Mouse (Mus musculus) midbrain, embryonic 16.5 days (tissue): ENCODE results near the gene 1700021F05Rik. TPM values are rescaled to one million over a fixed set of nuclear protein-coding genes. Genes with fewer than 3 reads are reported as not detected.

Source experiments
- ATAC-seq: fragments of 200-750 bp; cut with Nextera tagmentation; 2 replicates; pipeline ENCODE4 v1.8.0; 2017; ENCODE audit warnings: moderate TSS enrichment
- H3K27ac ChIP-seq: fragments of 300-500 bp; sonication (generic); 2 replicates; pipeline ENCODE4 v1.5.1; 2014; ENCODE audit warnings: mild to moderate bottlenecking, low read length, mixed read lengths
- H3K27me3 ChIP-seq: fragments of 300-500 bp; sonication (generic); 2 replicates; pipeline ENCODE4 v1.6.1; 2014; ENCODE audit warnings: low read depth, low read length, mixed read lengths; ENCODE audit not compliant: control insufficient read depth, insufficient read depth
- H3K36me3 ChIP-seq: fragments of 300-500 bp; sonication (generic); 2 replicates; pipeline ENCODE4 v1.6.1; 2014; ENCODE audit warnings: mild to moderate bottlenecking, low read length, moderate library complexity, mixed read lengths; ENCODE audit not compliant: control insufficient read depth, insufficient read depth
- H3K4me1 ChIP-seq: fragments of 300-500 bp; sonication (generic); 2 replicates; pipeline ENCODE4 v1.6.1; 2014; ENCODE audit warnings: mild to moderate bottlenecking, low read length, mixed read lengths; ENCODE audit not compliant: control insufficient read depth, insufficient read depth
- H3K4me2 ChIP-seq: fragments of 300-500 bp; sonication (generic); 2 replicates; pipeline ENCODE4 v1.6.1; 2014; ENCODE audit warnings: mild to moderate bottlenecking, low read length, mixed read lengths
- H3K4me3 ChIP-seq: fragments of 300-500 bp; sonication (generic); 2 replicates; pipeline ENCODE4 v1.5.1; 2014; ENCODE audit warnings: low read depth, mild to moderate bottlenecking, low read length, moderate library complexity, mixed read lengths
- H3K9ac ChIP-seq: fragments of 300-500 bp; sonication (generic); 2 replicates; pipeline ENCODE4 v1.6.1; 2014; ENCODE audit warnings: low read depth, low read length, mixed read lengths
- H3K9me3 ChIP-seq: fragments of 300-500 bp; sonication (generic); replicated peaks from 2 replicates; pipeline ENCODE4 v1.6.1; 2014; ENCODE audit warnings: mild to moderate bottlenecking, low read length, mixed read lengths; ENCODE audit not compliant: control insufficient read depth, poor library complexity, severe bottlenecking
- WGBS: fragments of 180-500 bp; shearing (Covaris S2); extraction: QIAGEN DNeasy Blood & Tissue Kit; methylation state at CpG from one replicate; pipeline ENCODE4 v1.1.7; 2014; 5-methylcytosine and 5-hydroxymethylcytosine counted together
- polyA plus RNA-seq: library from polyadenylated mRNA; unstranded; fragments of >200 nt; fragmentation: Nextera tagmentation; extraction: Ambion mirVana; gene quantifications from 2 replicates; pipeline ENCODE4 v1.2.1, GENCODE M21; 2015

Gene 1700021F05Rik
- polyA plus RNA-seq, 1 experiment from 2014 or later, result 64.3 TPM

DNA sequence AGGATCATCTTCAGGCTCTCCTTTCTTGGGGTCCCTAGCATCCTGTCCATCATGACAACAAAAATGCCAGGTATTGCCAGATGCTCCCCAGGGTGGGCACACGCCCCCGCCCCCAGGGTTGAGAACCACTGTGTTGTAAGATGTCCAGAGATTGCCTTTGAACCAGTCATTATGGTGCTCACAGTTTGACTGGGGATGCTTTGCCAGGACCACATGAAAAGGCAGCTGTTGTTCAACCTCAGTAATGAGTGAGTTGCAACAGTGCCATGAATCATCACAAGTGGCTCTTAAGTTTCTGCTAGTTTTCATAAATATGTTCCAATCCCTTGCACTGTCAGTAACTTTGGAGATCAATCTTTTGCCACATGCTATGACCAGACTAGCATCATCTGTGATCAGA lies 20.8 kb downstream of the 1700021F05Rik start:
- ATAC-seq, result no peak
- Histone ChIP-seq H3K9ac (no peak overlapping the region), H3K36me3 (peaks cover 3% of the 10 kb centered on the region; the same call in 1 of the 2 replicates), H3K27ac (no peak overlapping the region), H3K4me3 (no peak overlapping the region), H3K9me3 (no peaks in the 10 kb centered on the region), H3K27me3 (no peaks in the 10 kb centered on the region), H3K4me2 (no peak overlapping the region), H3K4me1 (no peaks in the 10 kb centered on the region)
- 98% methylated on average over 2 of the region's 2 CpGs for WGBS

DNA sequence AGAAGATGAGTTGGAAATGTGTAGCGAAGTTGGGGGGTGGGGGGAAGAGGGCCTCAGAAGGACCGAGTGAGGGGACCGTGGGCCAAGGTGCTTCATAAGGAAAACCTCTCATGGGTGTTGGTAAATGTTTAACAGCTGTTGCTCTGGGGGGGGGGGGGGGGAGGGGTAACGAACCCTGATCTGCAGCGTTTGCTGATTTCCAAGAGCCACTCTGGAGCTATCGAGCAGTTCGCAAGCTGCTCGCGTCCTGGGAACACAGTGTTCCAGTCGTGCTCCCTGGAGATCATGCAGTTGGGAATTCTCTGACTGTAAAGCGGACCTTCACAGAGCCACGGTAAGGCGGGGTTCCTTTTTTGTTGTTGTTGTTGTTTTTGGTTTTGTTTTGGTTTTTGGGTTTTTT lies 22.4 kb downstream of the 1700021F05Rik start:
- Histone ChIP-seq H3K36me3 (peaks cover 3% of the 10 kb centered on the region; the same call in 1 of the 2 replicates), H3K9me3 (no peaks in the 10 kb centered on the region), H3K27ac (no peak overlapping the region), H3K4me2 (no peak overlapping the region), H3K4me1 (no peaks in the 10 kb centered on the region), H3K4me3 (no peak overlapping the region), H3K27me3 (no peaks in the 10 kb centered on the region), H3K9ac (no peak overlapping the region)
- 85% methylated on average over 12 of the region's 13 CpGs for WGBS
- ATAC-seq, result no peak

DNA sequence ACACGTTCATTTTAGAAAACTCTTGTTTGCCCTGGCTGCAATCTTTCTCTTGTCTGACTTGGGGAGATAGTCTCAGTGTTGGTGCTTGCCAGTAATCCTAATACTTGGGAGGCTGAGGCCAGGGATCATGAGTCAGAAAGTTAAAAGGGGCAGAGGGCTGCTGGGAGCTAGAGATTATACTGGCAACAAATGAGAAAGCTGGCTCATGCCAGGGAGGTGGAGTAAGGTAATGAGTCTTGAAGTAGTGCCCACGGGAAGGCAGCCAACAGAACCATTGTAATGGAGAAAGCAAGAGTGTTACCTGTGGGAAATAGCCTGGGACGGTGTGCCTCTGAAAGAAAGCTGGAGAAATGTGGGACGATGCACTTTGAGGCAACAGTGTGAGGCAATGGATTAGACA lies 23.0 kb downstream of the 1700021F05Rik start:
- no peak overlapping the region for H3K9ac ChIP-seq
- no peak overlapping the region for H3K27ac ChIP-seq
- H3K4me1 ChIP-seq, result no peaks in the 10 kb centered on the region
- ATAC-seq, result no peak
- H3K4me2 ChIP-seq, result no peak overlapping the region
- H3K4me3 ChIP-seq, result no peak overlapping the region
- 64% methylated on average over 4 of the region's 4 CpGs for WGBS
- no peaks in the 10 kb centered on the region for H3K27me3 ChIP-seq
- peaks cover 3% of the 10 kb centered on the region; the same call in 1 of the 2 replicates for H3K36me3 ChIP-seq
- H3K9me3 ChIP-seq, result no peaks in the 10 kb centered on the region

DNA sequence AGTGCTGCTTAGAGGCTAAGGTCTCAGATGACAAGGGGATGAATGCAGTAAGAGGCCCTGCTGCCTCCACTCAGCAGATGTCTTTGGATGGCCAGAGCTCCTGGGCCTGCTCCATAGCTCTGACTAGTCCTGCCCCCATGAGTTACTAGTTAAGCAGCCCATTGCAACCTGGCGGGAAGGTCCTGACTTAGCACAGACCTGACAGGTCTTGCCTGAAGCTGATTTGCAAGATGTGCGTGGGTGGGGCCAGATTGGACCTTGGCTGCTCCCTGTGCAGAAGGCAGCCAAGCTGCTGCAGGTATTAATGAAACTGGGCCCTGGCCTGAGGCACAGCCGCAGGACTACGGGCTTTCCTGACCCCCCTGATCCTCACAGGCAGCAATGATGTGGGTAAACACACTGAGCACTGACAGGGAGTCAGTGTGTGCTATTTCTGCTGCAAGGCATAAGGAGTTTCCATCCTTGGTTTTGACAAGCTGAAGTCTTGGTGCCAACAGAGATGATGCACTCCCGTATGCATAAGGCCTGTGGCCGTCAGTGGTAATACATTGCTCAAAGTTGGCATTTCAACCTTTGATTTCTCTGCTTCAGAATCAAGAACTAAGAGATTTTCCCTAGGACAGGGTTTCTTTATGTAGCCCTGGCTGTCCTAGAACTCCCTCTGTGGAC lies 23.7 kb downstream of the 1700021F05Rik start:
- H3K9me3 ChIP-seq, result no peaks in the 10 kb centered on the region
- no peak overlapping the region for H3K4me3 ChIP-seq
- WGBS, result 79% methylated on average over 6 of the region's 6 CpGs
- no peaks in the 10 kb centered on the region for H3K4me1 ChIP-seq
- no peak overlapping the region for H3K27ac ChIP-seq
- H3K27me3 ChIP-seq, result no peaks in the 10 kb centered on the region
- no peak overlapping the region for H3K4me2 ChIP-seq
- no peak; the same call in 1 of the 2 replicates for ATAC-seq
- H3K9ac ChIP-seq, result no peak overlapping the region
- peaks cover 3% of the 10 kb centered on the region; the same call in 1 of the 2 replicates for H3K36me3 ChIP-seq

DNA sequence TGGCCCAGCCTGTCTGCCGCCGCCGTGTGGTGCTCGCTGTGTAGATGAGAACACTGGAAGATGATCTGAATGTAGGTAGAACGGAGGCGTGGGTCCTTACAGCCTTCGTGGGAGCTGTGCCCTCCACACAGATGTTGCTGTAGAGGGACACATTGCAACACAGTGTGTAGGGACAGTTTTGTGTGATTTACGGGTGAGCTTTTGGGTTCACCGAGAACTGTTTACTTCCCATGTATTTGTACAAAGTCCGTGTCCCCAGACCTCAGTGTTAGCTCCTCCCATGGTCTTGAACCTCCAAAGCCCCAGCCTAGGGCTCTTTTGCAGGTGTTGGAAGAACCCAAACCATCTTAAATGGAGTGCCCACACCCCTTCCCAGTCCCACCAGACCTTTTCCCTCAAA lies 27.8 kb downstream of the 1700021F05Rik start:
- no peaks in the 10 kb centered on the region for H3K27me3 ChIP-seq
- WGBS, result 93% methylated on average over 10 of the region's 10 CpGs

DNA sequence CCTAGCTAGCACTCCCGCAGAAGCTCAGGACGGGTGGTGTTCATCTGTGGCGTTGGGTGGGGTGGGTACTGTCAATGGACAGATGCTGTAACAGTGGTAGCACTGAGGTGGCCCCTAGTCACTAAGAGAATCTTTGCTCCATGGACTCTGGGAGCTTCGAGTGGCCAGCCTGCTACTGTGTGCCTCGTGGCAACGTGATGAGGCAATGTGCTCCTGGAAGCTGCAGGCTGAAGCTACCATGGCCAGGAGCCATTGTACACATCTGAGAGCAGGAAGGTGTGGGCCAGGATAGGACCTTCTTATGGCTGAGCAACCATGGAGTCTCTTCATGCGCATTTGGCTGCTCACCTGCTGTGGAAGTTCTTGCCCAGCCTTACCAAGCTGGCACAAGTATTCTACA lies 31.6 kb downstream of the 1700021F05Rik start:
- ATAC-seq, result no peak
- Histone ChIP-seq H3K36me3 (peaks cover 25% of the 10 kb centered on the region), H3K4me1 (no peaks in the 10 kb centered on the region), H3K4me2 (no peak overlapping the region), H3K9me3 (no peaks in the 10 kb centered on the region), H3K27ac (no peak overlapping the region), H3K27me3 (no peaks in the 10 kb centered on the region), H3K4me3 (no peak overlapping the region), H3K9ac (no peak overlapping the region)
- whole genome bisulfite sequencing, result 97% methylated on average over 7 of the region's 7 CpGs

More for the DNA sequence above, 27.8 kb downstream of the 1700021F05Rik start:
- Histone ChIP-seq H3K4me3 (no peak overlapping the region), H3K9me3 (no peaks in the 10 kb centered on the region), H3K4me2 (no peak overlapping the region), H3K27ac (no peak overlapping the region), H3K9ac (no peak overlapping the region), H3K4me1 (no peaks in the 10 kb centered on the region), H3K36me3 (peaks cover 28% of the 10 kb centered on the region)
- no peak for ATAC-seq

DNA sequence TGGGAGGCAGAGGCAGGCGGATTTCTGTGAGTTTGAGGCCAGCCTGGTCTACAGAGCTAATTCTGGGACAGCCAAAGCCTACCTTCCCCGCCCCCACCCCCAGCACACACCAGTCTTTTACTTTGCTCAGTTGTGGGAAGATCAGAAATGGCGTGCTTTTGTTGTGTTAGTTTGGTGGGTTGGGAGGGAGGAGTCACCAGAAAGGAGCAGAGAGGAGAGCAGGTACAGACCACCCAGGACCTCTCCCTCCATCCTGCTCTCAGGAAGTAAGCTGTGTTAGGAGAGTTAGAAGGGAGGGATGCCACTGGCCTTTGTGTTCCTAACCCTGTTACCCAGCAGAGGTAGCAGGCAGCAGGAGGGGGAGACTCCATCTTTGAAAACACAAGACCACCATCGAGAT lies 33.7 kb downstream of the 1700021F05Rik start:
- Histone ChIP-seq H3K27ac (no peak overlapping the region), H3K4me3 (no peak overlapping the region), H3K36me3 (peaks cover 25% of the 10 kb centered on the region), H3K27me3 (no peaks in the 10 kb centered on the region), H3K9ac (no peak overlapping the region), H3K4me1 (no peaks in the 10 kb centered on the region), H3K9me3 (no peaks in the 10 kb centered on the region), H3K4me2 (no peak overlapping the region)
- 71% methylated on average over 4 of the region's 4 CpGs for WGBS
- no peak for ATAC-seq

DNA sequence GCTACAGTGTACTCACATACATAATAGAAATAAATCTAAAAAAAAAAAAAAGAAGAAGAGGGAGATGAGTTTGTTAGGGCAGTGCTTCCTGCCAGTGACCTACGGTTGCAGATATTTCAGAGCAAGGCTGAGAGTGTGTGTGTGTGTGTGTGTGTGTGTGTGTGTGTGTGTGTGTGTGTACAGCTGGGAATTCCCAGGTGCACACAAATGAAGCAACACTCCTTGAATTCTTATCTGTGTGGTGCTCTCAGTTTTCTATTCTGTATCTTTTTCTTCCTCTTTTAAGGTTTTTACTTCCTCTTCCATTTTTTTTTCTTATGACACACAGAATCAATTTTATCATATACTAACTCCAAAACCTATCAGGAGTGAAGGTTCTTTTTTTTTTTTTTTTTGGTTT lies 36.5 kb downstream of the 1700021F05Rik start:
- Histone ChIP-seq H3K27me3 (no peaks in the 10 kb centered on the region), H3K4me1 (no peaks in the 10 kb centered on the region), H3K4me3 (no peak overlapping the region), H3K36me3 (peaks cover 4% of the 10 kb centered on the region), H3K9ac (no peak overlapping the region), H3K27ac (no peak overlapping the region), H3K9me3 (no peaks in the 10 kb centered on the region), H3K4me2 (no peak overlapping the region)
- ATAC-seq, result no peak
- WGBS, result 85% methylated on average over 1 of the region's 1 CpGs

DNA sequence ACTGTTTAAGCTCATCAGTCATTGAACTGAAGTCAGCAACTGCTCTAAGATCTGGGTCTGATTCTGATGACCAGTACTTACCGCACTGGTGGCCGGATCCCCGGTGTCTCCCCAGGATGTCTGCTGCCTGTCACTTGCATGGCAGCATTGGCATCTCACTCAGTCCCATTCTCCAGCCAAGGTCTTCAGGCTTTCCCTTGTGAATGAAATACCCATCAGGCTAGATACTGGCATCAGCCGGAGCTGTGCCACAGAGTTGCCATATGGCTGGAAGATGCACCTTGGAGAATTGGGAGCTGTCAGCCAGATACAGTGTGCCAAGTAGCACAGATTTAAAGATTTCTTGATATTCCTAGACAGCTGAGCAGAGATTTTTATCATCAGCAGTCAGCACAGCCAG lies 38.2 kb downstream of the 1700021F05Rik start:
- Histone ChIP-seq H3K4me1 (no peaks in the 10 kb centered on the region), H3K9ac (no peak overlapping the region), H3K27ac (no peak overlapping the region), H3K4me3 (no peak overlapping the region), H3K9me3 (no peaks in the 10 kb centered on the region), H3K27me3 (no peaks in the 10 kb centered on the region), H3K4me2 (no peak overlapping the region), H3K36me3 (peaks cover 15% of the 10 kb centered on the region)
- ATAC-seq, result no peak
- 96% methylated on average over 4 of the region's 4 CpGs for WGBS
